Mouse (Mus musculus): ENCODE results near the gene Gabpa.

- TF ChIP-seq POLR2A (IDR thresholded peaks at IDR 0.05; ENCODE audit: borderline replicate concordance, extremely low read depth, insufficient read depth, insufficient read length, poor library complexity, severe bottlenecking) (no peak), CTCF (IDR thresholded peaks at IDR 0.05; ENCODE audit: borderline replicate concordance, extremely low read depth, insufficient read depth, insufficient read length) (no peak)
Measured at GRCm38 (mm10) chr16:84873805-84874204, 39.1 kb downstream of the Gabpa start.
